Mouse (Mus musculus) myocyte (in vitro differentiated cells): ENCODE measurements around the gene Mcrip1. TPM values are rescaled to one million over a fixed set of nuclear protein-coding genes. Genes with fewer than 3 reads are reported as not detected.
"Not testable (repeated sequence)": the region's sequence is repeated elsewhere in the genome, so short reads cannot be mapped to it uniquely, and the experiment has no call there.

Experiments used
- H3K27me3 ChIP-seq: one replicate; pipeline ENCODE4 v1.6.1; 2011; ENCODE audit not compliant: control insufficient read depth, insufficient read depth, insufficient read length
- H3K36me3 ChIP-seq: one replicate; pipeline ENCODE4 v1.6.1; 2011; ENCODE audit not compliant: control insufficient read depth, insufficient read depth
- H3K4me2 ChIP-seq: one replicate; pipeline ENCODE4 v1.6.1; 2011; ENCODE audit warnings: low read depth, control low read depth
- H3K4me3 ChIP-seq: one replicate; pipeline ENCODE4 v1.5.1; 2011; ENCODE audit warnings: mild to moderate bottlenecking, control low read depth, moderate library complexity
- H3K79me2 ChIP-seq: one replicate; pipeline ENCODE4 v1.6.1; 2011; ENCODE audit not compliant: control insufficient read depth, insufficient read depth
- H3ac ChIP-seq: one replicate; pipeline ENCODE4 v1.6.1; 2011; ENCODE audit not compliant: control insufficient read depth, insufficient read length
- CEBPB ChIP-seq: IDR thresholded peaks from 2 replicates; pipeline ENCODE4 v1.6.1; 2011; ENCODE audit warnings: mild to moderate bottlenecking, moderate library complexity; ENCODE audit not compliant: poor library complexity, insufficient read depth, severe bottlenecking
- E2F4 ChIP-seq: IDR thresholded peaks from one replicate; pipeline ENCODE4 v1.6.1; 2011; ENCODE audit warnings: mild to moderate bottlenecking, control low read depth, moderate library complexity; ENCODE audit not compliant: insufficient read depth
- MAX ChIP-seq: IDR thresholded peaks from one replicate; pipeline ENCODE4 v1.6.1; 2011; ENCODE audit warnings: low read depth, mild to moderate bottlenecking, control low read depth
- MYOD1 ChIP-seq, 3 experiments: IDR thresholded peaks; one replicate each; pipeline ENCODE4 v1.6.1; 2011; ENCODE audit warnings: control low read depth in 2 of 3, low read depth in 2 of 3, mild to moderate bottlenecking in 2 of 3, moderate library complexity in 1 of 3; ENCODE audit not compliant: insufficient read length in 2 of 3, control insufficient read depth in 1 of 3
- MYOG ChIP-seq, 3 experiments: IDR thresholded peaks; one replicate each; pipeline ENCODE4 v1.6.1; 2011; ENCODE audit warnings: control low read depth in 2 of 3, low read depth in 2 of 3, mild to moderate bottlenecking in 2 of 3; ENCODE audit not compliant: insufficient read length in 2 of 3, control insufficient read depth in 1 of 3, insufficient read depth in 1 of 3
- POLR2A ChIP-seq: IDR thresholded peaks from one replicate; pipeline ENCODE4 v1.6.1; 2011; ENCODE audit warnings: low read depth, mild to moderate bottlenecking, control low read depth, moderate library complexity; ENCODE audit not compliant: insufficient read length
- POLR2AphosphoS2 ChIP-seq: IDR thresholded peaks from one replicate; pipeline ENCODE4 v1.6.1; 2011; ENCODE audit warnings: low read depth, control low read depth; ENCODE audit not compliant: insufficient read length
- REST ChIP-seq: IDR thresholded peaks from one replicate; pipeline ENCODE4 v1.6.1; 2011; ENCODE audit warnings: mild to moderate bottlenecking, control low read depth, moderate library complexity; ENCODE audit not compliant: insufficient read depth, insufficient read length
- SRF ChIP-seq: IDR thresholded peaks from one replicate; pipeline ENCODE4 v1.6.1; 2011; ENCODE audit warnings: low read depth; ENCODE audit not compliant: control insufficient read depth, insufficient read length
- TCF12 ChIP-seq: IDR thresholded peaks from one replicate; pipeline ENCODE4 v1.6.1; 2011; ENCODE audit warnings: mild to moderate bottlenecking, control low read depth; ENCODE audit not compliant: poor library complexity, insufficient read depth, severe bottlenecking
- TCF3 ChIP-seq: IDR thresholded peaks from one replicate; pipeline ENCODE4 v1.6.1; 2011; ENCODE audit warnings: low read depth, control low read depth; ENCODE audit not compliant: insufficient read length
- USF1 ChIP-seq: IDR thresholded peaks from one replicate; pipeline ENCODE4 v1.6.1; 2011; ENCODE audit warnings: low read depth, mild to moderate bottlenecking, control low read depth, moderate library complexity
- polyA plus RNA-seq: library from polyadenylated mRNA; unstranded; fragments of >200 nt; fragmentation: generic; extraction: Trizol; gene quantifications from one replicate; pipeline ENCODE4 v1.2.1, GENCODE M21; 2012; ENCODE audit warnings: missing spikeins

Mcrip1 gene
- polyA plus RNA-seq, 1 experiment: 237 TPM

GRCm38 (mm10) chr11:120518558-120518957 is 31.0 kb downstream of the Mcrip1 start:
- Histone ChIP-seq H3K79me2 (no peaks in the 10 kb centered on the region), H3K4me2 (peak overlapping the region; percentile 75), H3ac (no peak overlapping the region), H3K36me3 (no peaks in the 10 kb centered on the region), H3K4me3 (no peak overlapping the region), H3K27me3 (no peaks in the 10 kb centered on the region)
- no peak for TF ChIP-seq E2F4
- peak in 2 of 3 experiments; percentile 49 to 80 for TF ChIP-seq MYOG (IDR thresholded peaks at IDR 0.05; ENCODE audit: control insufficient read depth in 1 of 3, insufficient read depth in 1 of 3, insufficient read length in 2 of 3, low read depth in 2 of 3)
- no peak for TF ChIP-seq TCF3
- TF ChIP-seq SRF: no peak
- no peak for TF ChIP-seq REST
- TF ChIP-seq POLR2A: no peak
- TF ChIP-seq CEBPB: no peak
- no peak for TF ChIP-seq USF1
- no peak for TF ChIP-seq TCF12
- peak in 2 of 3 experiments; percentile 57 to 65 for TF ChIP-seq MYOD1 (IDR thresholded peaks at IDR 0.05; ENCODE audit: control insufficient read depth in 1 of 3, insufficient read length in 2 of 3, low read depth in 2 of 3)
- no peak for TF ChIP-seq MAX
- no peak for TF ChIP-seq POLR2AphosphoS2

DNA sequence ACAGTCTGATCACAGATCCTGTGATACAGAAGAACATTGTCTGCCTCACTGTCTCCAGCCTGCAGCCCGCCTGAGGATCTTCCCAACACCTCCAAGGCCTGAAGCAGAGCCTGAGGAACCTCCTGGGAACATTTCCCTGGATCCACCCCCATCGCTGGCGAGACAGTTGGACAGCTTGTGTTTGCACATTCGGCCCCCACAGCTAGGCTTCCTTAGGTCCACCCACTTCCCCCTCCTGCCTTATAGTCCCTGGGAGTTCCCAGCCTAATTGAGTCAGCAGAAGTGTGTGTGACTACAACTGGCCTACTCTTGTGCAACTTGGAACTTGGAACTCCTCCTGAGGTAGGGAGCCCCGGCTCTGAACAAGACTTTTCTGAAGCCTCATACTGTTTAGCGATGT is 31.5 kb downstream of the Mcrip1 start:
- Histone ChIP-seq H3K36me3 (no peaks in the 10 kb centered on the region), H3K4me2 (peak overlapping the region; percentile 28), H3K79me2 (no peaks in the 10 kb centered on the region), H3K4me3 (no peak overlapping the region), H3K27me3 (no peaks in the 10 kb centered on the region), H3ac (no peak overlapping the region)
- TF ChIP-seq MYOD1 (IDR thresholded peaks at IDR 0.05; ENCODE audit: control insufficient read depth in 1 of 3, insufficient read length in 2 of 3, low read depth in 2 of 3) (no peak), CEBPB (peak; percentile 67), POLR2AphosphoS2 (no peak)

GRCm38 (mm10) chr11:120517147-120517546 is 32.4 kb downstream of the Mcrip1 start:
- Histone ChIP-seq H3K27me3 (no peaks in the 10 kb centered on the region), H3K4me2 (no peak overlapping the region), H3ac (no peak overlapping the region), H3K4me3 (no peak overlapping the region), H3K36me3 (no peaks in the 10 kb centered on the region), H3K79me2 (no peaks in the 10 kb centered on the region)
- TF ChIP-seq MYOD1 (IDR thresholded peaks at IDR 0.05; ENCODE audit: control insufficient read depth in 1 of 3, insufficient read length in 2 of 3, low read depth in 2 of 3): no peak
- TF ChIP-seq TCF12: no peak
- TF ChIP-seq CEBPB: no peak
- no peak for TF ChIP-seq REST
- no peak for TF ChIP-seq TCF3

DNA sequence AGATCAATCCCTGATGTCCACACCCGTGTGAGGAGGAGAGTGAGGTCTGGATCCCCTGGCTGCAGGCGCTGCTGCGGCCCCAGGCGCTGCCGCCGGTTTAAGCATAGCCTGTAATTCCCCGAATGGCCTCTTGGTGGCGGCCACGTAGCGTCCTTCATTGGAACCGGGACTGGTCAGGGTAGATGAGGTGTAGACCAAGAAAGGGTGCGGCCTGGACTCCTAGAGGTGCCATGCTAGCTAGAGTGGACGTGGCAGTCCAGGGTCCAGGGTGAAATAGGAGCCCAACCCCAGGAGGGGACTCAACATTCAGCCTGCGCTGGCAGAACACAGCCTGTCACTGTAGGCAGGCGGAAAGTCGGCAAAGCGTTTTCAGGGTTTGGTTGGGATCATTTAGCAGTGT is 33.9 kb downstream of the Mcrip1 start:
- no peaks in the 10 kb centered on the region for H3K36me3 ChIP-seq
- no peaks in the 10 kb centered on the region for H3K79me2 ChIP-seq
- H3K4me3 ChIP-seq: no peak overlapping the region
- no peaks in the 10 kb centered on the region for H3K27me3 ChIP-seq
- H3ac ChIP-seq: no peak overlapping the region
- no peak overlapping the region for H3K4me2 ChIP-seq
- TF ChIP-seq REST (no peak), MYOG (IDR thresholded peaks at IDR 0.05; ENCODE audit: control insufficient read depth in 1 of 3, insufficient read depth in 1 of 3, insufficient read length in 2 of 3, low read depth in 2 of 3) (no peak), SRF (no peak), E2F4 (no peak), POLR2AphosphoS2 (no peak), MYOD1 (IDR thresholded peaks at IDR 0.05; ENCODE audit: control insufficient read depth in 1 of 3, insufficient read length in 2 of 3, low read depth in 2 of 3) (no peak), CEBPB (no peak), POLR2A (no peak), USF1 (no peak)

- H3ac ChIP-seq, H3K4me2 ChIP-seq, H3K27me3 ChIP-seq, H3K79me2 ChIP-seq, H3K4me3 ChIP-seq, H3K36me3 ChIP-seq: not testable (repeated sequence)
Measured at GRCm38 (mm10) chr11:120514262-120514661, 35.3 kb downstream of the Mcrip1 start.

DNA sequence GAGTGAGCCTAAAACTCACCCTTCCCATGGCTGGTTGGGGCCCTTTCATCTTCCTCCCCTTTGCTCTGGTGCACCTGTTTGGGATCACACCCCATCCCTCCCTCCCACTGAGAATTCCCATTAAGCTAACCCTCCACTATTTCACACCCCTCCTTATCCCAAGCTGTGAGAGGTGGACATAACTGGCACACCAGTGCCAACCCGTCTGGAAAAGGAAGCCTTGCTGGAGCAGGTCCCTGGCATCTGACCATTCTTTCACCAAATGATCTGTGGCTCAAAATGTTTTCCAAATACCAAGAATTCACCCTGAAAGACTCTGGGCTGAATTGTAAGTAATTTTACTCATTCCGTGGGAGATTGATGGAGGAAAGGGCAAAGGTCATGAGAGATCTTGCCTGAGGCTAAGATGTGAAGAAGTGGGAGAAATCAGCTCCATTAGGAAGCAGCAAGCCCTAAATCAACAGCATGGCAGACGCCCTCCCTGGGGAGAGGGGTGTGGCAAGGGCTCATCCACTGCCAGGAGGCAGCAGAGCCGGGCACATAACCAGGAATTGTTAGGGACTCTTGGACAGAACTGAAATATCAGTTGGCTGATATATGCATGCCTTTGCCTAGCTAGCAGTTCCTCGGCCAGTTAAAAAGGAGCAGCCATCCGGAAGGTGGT is 36.6 kb downstream of the Mcrip1 start:
- Histone ChIP-seq H3K4me3 (no peak overlapping the region), H3K27me3 (no peaks in the 10 kb centered on the region), H3K79me2 (no peaks in the 10 kb centered on the region), H3K36me3 (no peaks in the 10 kb centered on the region), H3K4me2 (peak overlapping the region; percentile 16), H3ac (no peak overlapping the region)
- peak in 1 of 3 experiments; percentile 8 for TF ChIP-seq MYOG (IDR thresholded peaks at IDR 0.05; ENCODE audit: control insufficient read depth in 1 of 3, insufficient read depth in 1 of 3, insufficient read length in 2 of 3, low read depth in 2 of 3)
- no peak for TF ChIP-seq TCF12
- peak in 1 of 3 experiments; percentile 55 for TF ChIP-seq MYOD1 (IDR thresholded peaks at IDR 0.05; ENCODE audit: control insufficient read depth in 1 of 3, insufficient read length in 2 of 3, low read depth in 2 of 3)
- no peak for TF ChIP-seq POLR2A
- TF ChIP-seq TCF3: no peak
